Mouse (Mus musculus) erythroid progenitor cell, adult 5-6 weeks (primary cell): ENCODE data around the gene Net1. TPM values are rescaled to one million over a fixed set of nuclear protein-coding genes. Genes with fewer than 3 reads are reported as not detected.

ENCODE experiments used
- ATAC-seq: replicated peaks from 2 replicates; pipeline ENCODE4 v1.8.0; 2016; ENCODE audit warnings: moderate number of reproducible peaks, mild to moderate bottlenecking, moderate TSS enrichment, inconsistent platforms; ENCODE audit not compliant: poor library complexity, low FRiP score, severe bottlenecking
- total RNA-seq, 2 experiments: library from RNA; stranded (forward) in 1 of 2; stranded (reverse) in 1 of 2; fragments of 150-400 nt in 1 of 2; fragments of 186-747, 209-891 nt in 1 of 2; gene quantifications; 2 replicates each; pipeline versions ENCODE4 v1.2.3 to v1.2.4; 2015 to 2017; ENCODE audit warnings: low replicate concordance in 2 of 2

The Net1 gene
- total RNA-seq, 2 experiments from 2014 or later = 156 to 193 TPM

- ATAC-seq = 0 out of 2 replicates have a peak, but pooled peaks have one; percentile 26
These were observed 77.4 kb downstream of the Net1 start for GRCm38 (mm10) chr13:3840662-3841061.

DNA sequence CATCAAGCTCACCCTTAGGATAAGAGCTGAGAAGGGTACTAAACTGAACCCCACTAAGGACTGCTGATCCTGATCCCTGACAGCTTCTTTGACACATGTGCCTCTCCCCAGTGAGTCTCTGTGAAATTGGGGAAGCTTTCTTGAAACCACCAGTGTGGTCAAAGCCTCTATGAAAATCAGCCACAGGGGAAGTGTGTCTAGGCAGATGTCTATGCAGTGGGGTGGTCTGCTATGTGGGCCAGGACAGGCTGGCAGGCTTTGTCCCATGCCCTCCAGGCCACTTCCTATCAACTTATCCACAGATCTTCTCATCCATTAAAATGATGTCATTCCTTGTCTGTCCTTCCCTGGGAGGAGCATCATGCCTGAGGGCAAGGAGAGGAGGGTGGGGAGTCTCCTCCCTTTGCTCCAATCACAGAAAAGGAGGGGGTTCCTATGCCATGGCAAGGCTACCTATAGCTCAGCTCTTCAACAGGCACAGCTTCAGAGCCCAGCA is 80.7 kb downstream of the Net1 start, which contains the start of gene Calm4:
Gene Calm4 (plus strand): TSS at position 446 of the 496 bp plus-strand sequence.
- ATAC-seq = 0 out of 2 replicates have a peak, but pooled peaks have one; percentile 26

- ATAC-seq = 0 out of 2 replicates have a peak, but pooled peaks have one; percentile 13
These were observed 84.4 kb downstream of the Net1 start for GRCm38 (mm10) chr13:3833644-3834043.

GRCm38 (mm10) chr13:3832450-3832849 is 85.6 kb downstream of the Net1 start:
- ATAC-seq = no peak

Other genes with a start within 250 kb of the Net1 start
- not detected in 2 replicates for gene Calml3, start 113.9 kb downstream of the Net1 start, total RNA-seq (2015; ENCODE audit: low replicate concordance)
- not detected in 2 replicates for gene Calml3, start 113.9 kb downstream of the Net1 start, total RNA-seq (2017; ENCODE audit: low replicate concordance)
- gene Calm4, start 80.5 kb downstream of the Net1 start, total RNA-seq (2015; ENCODE audit: low replicate concordance) = not detected in 2 replicates
- gene Calm4, start 80.5 kb downstream of the Net1 start, total RNA-seq (2017; ENCODE audit: low replicate concordance) = not detected in 2 replicates
- gene Calm5, start 64.0 kb downstream of the Net1 start, total RNA-seq (2015; ENCODE audit: low replicate concordance) = not detected in 2 replicates
- not detected in 2 replicates for gene Calm5, start 64.0 kb downstream of the Net1 start, total RNA-seq (2017; ENCODE audit: low replicate concordance)
- not detected in 2 replicates for gene Tubal3, start 54 bp upstream of the Net1 start, total RNA-seq (2015; ENCODE audit: low replicate concordance)
- not detected in 2 replicates for gene Tubal3, start 54 bp upstream of the Net1 start, total RNA-seq (2017; ENCODE audit: low replicate concordance)
- not detected in 2 replicates for gene Ucn3, start 27.1 kb upstream of the Net1 start, total RNA-seq (2015; ENCODE audit: low replicate concordance)
- gene Ucn3, start 27.1 kb upstream of the Net1 start, total RNA-seq (2017; ENCODE audit: low replicate concordance) = not detected in 2 replicates
- not detected in 2 replicates for gene Akr1c14, start 130.8 kb upstream of the Net1 start, total RNA-seq (2015; ENCODE audit: low replicate concordance)
- gene Akr1c14, start 130.8 kb upstream of the Net1 start, total RNA-seq (2017; ENCODE audit: low replicate concordance) = not detected in 2 replicates
- not detected in 2 replicates for gene Akr1c18, start 232.4 kb upstream of the Net1 start, total RNA-seq (2015; ENCODE audit: low replicate concordance)
- not detected in 2 replicates for gene Akr1c18, start 232.4 kb upstream of the Net1 start, total RNA-seq (2017; ENCODE audit: low replicate concordance)